Mouse (Mus musculus) intestine, embryonic 16.5 days (tissue): ENCODE measurements around the gene Slc25a19. TPM values are rescaled to one million over a fixed set of nuclear protein-coding genes. Genes with fewer than 3 reads are reported as not detected.

ENCODE experiments used
- ATAC-seq: fragments of 200-750 bp; cut with Nextera tagmentation; 2 replicates; pipeline ENCODE4 v1.8.0; 2017; ENCODE audit warnings: moderate TSS enrichment, moderate library complexity
- H3K27ac ChIP-seq: fragments of 300-500 bp; sonication (generic); 2 replicates; pipeline ENCODE4 v1.5.1; 2014; ENCODE audit warnings: mild to moderate bottlenecking, low read length
- H3K27me3 ChIP-seq: fragments of 300-500 bp; sonication (generic); replicated peaks from 2 replicates; pipeline ENCODE4 v1.6.1; 2014; ENCODE audit warnings: low read length, control low read depth, mixed read lengths; ENCODE audit not compliant: control insufficient read depth, insufficient read depth
- H3K36me3 ChIP-seq: fragments of 300-500 bp; sonication (generic); 2 replicates; pipeline ENCODE4 v1.6.1; 2014; ENCODE audit warnings: low read length, control low read depth; ENCODE audit not compliant: control insufficient read depth, insufficient read depth
- H3K4me1 ChIP-seq: fragments of 300-500 bp; sonication (generic); 2 replicates; pipeline ENCODE4 v1.6.1; 2014; ENCODE audit warnings: low read length, control low read depth, mixed read lengths; ENCODE audit not compliant: control insufficient read depth, insufficient read depth
- H3K4me2 ChIP-seq: fragments of 300-500 bp; sonication (generic); 2 replicates; pipeline ENCODE4 v1.6.1; 2014; ENCODE audit warnings: low read depth, low read length, control low read depth
- H3K4me3 ChIP-seq: fragments of 300-500 bp; sonication (generic); 2 replicates; pipeline ENCODE4 v1.5.1; 2014; ENCODE audit warnings: mild to moderate bottlenecking, low read length
- H3K9ac ChIP-seq: fragments of 300-500 bp; sonication (generic); 2 replicates; pipeline ENCODE4 v1.6.1; 2014; ENCODE audit warnings: low read depth, low read length
- H3K9me3 ChIP-seq: fragments of 300-500 bp; sonication (generic); 2 replicates; pipeline ENCODE4 v1.6.1; 2016; ENCODE audit warnings: low read length, control low read depth; ENCODE audit not compliant: control insufficient read depth
- whole genome bisulfite sequencing: fragments of 180-500 bp; shearing (Covaris S2); extraction: QIAGEN DNeasy Blood & Tissue Kit; methylation state at CpG from one replicate; pipeline ENCODE4 v1.1.7; 2014; 5-methylcytosine and 5-hydroxymethylcytosine counted together
- polyA plus RNA-seq: library from polyadenylated mRNA; unstranded; fragments of >200 nt; fragmentation: Nextera tagmentation; extraction: Ambion mirVana; gene quantifications from 2 replicates; pipeline ENCODE4 v1.2.1, GENCODE M21; 2015

Slc25a19 gene
- polyA plus RNA-seq, 1 experiment from 2014 or later: 31.3 TPM

DNA sequence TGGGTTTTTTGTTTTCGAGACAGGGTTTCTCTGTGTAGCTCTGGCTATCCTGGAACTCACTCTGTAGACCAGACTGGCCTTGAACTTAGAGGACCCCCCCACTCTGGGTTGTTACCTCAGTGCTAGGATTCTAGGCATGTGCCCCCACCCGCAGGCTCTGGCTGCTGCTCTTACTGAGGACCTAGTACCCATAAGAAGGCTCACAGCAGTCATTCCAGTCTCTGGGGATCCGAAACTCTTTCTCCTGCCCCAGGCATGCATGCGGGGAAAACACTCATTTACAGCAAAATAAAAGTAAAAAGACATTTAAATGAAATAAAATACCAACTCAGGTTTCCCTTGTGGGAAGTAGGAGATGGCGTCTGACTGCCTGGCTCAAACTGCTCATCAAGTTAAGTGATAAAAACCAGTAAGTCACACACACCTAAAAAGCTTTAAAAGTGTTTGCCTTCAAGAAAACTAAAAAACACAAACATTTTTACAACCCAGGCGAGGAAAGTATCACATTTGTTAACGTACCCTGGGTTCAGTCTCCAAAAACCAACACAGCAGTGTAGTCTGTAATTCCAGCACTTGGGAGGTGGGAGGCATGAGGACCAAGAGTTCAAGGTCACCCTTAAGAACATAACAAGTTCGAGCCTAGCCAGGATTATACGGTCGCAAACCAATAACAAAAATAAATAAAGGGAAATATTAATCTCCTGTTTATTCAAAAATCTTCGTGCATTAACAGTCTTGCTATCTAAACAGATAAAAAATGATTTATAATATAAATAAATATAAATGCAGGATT is 1.1 kb downstream of the Slc25a19 start:
- peak overlapping the region; percentile 71 for H3K4me2 ChIP-seq
- no peaks in the 10 kb centered on the region for H3K27me3 ChIP-seq
- ATAC-seq: no peak
- H3K27ac ChIP-seq: no peak overlapping the region
- H3K4me1 ChIP-seq: peaks cover 2% of the 10 kb centered on the region
- H3K9ac ChIP-seq: peak overlapping the region; percentile 81
- peak overlapping the region; percentile 65 for H3K4me3 ChIP-seq
- 41% methylated on average over 11 of the region's 11 CpGs for WGBS
- H3K9me3 ChIP-seq: no peaks in the 10 kb centered on the region
- H3K36me3 ChIP-seq: peaks cover 7% of the 10 kb centered on the region; the same call in 1 of the 2 replicates

DNA sequence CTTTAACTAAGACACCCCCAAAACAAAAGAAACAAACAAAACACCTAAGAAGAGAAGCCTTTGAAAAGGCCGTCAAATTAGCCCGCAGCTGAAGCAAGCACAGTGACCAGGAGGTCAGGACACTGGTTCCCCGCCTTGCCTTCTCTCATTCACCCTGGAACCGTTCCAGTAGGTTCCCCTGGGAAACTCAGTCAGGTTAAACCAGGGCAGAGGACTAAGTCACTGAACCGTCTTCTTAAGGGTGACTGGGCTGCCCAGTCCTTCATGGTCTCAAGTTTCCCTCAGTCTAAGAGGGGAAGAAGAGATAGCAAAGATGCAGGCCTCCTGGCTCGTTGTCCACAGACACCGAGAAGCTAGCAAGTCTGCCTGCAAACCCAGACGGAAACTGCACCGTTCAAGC is 2.2 kb downstream of the Slc25a19 start:
- Histone ChIP-seq H3K27me3 (no peaks in the 10 kb centered on the region), H3K36me3 (peaks cover 7% of the 10 kb centered on the region; the same call in 1 of the 2 replicates), H3K9ac (no peak overlapping the region), H3K27ac (no peak overlapping the region), H3K9me3 (no peaks in the 10 kb centered on the region), H3K4me3 (no peak overlapping the region), H3K4me2 (no peak overlapping the region), H3K4me1 (peaks cover 2% of the 10 kb centered on the region; the same call in 1 of the 2 replicates)
- 78% methylated on average over 9 of the region's 9 CpGs for WGBS
- no peak for ATAC-seq

DNA sequence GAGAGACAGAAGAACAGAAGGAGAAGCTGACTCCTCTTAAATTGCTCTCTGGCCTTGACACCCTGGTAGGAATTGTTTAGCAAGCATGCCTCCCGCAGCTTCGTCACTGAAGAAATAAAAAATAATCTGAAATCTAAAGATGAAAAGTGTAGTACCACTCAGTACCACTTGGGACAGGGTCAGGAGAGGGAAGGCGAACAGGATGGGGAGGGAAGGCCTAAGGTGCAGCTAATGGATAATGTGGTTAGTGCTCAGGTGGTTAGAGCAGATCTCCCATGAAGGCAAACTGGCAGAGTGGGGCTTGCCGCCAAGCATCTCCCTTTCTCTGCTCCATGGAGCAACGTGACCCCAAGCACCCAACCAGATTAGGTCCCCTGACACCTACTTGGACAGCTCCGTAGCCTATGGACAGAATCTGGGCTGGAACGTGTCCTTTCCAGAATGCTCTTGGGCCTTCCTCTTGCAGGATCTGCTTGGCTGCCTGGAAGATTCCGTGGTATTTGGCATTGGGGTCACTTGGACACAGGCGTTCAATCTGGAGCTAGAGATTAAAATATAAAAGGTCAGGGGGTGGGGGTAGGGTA is 4.5 kb downstream of the Slc25a19 start:
- ATAC-seq: no peak
- 77% methylated on average over 9 of the region's 9 CpGs for WGBS
- H3K9me3 ChIP-seq: no peaks in the 10 kb centered on the region
- no peak overlapping the region for H3K27ac ChIP-seq
- peaks cover 2% of the 10 kb centered on the region; the same call in 1 of the 2 replicates for H3K4me1 ChIP-seq
- H3K4me3 ChIP-seq: no peak overlapping the region
- peaks cover 13% of the 10 kb centered on the region for H3K36me3 ChIP-seq
- no peak overlapping the region for H3K4me2 ChIP-seq
- no peak overlapping the region for H3K9ac ChIP-seq
- no peaks in the 10 kb centered on the region for H3K27me3 ChIP-seq

GRCm38 (mm10) chr11:115619949-115620348 is 8.1 kb downstream of the Slc25a19 start:
- Histone ChIP-seq H3K9ac (no peak overlapping the region), H3K4me2 (no peak overlapping the region), H3K27ac (no peak overlapping the region), H3K9me3 (no peaks in the 10 kb centered on the region), H3K4me1 (no peaks in the 10 kb centered on the region), H3K27me3 (no peaks in the 10 kb centered on the region), H3K4me3 (no peak overlapping the region), H3K36me3 (peaks cover 13% of the 10 kb centered on the region)
- no peak for ATAC-seq
- WGBS: 93% methylated on average over 7 of the region's 7 CpGs

DNA sequence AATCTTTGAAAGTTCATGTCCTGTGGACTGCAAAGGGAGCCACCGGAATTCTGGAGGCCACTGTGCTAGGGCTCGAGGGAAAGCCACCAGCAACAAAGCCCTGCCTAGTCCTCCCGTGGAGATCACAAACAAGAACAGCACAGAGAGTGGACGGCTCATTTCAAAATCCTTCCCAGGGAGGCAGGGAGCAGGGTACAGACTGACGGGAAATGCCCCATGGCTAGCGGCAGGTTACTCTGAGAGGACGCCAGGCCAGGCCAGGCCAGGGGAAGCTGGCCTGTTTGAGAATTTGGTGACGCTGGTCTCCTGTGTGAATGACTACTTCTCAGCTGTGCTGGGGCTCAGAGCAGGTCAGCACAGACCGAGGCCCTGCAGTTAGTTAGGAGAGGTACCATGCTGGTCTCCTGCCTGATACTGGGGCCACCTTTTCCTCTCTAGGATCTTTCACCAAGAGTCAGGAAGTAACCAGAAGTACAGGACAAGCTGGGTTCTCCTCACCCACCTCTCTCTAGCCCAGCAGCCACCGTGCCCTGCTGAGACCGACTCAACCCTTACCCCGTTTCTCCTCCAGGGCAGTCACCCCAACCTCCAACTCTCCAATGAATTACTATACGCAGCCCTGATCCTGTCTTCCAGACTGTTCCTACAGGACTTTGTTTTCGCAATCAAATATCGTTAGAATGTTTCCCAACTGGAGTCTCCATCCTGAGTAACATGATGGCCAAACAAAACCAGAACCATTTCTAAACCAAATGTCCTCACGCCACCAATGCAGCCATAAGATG is 9.2 kb downstream of the Slc25a19 start:
- H3K27me3 ChIP-seq: no peaks in the 10 kb centered on the region
- no peak overlapping the region for H3K27ac ChIP-seq
- ATAC-seq: no peak
- no peak overlapping the region for H3K4me3 ChIP-seq
- H3K4me2 ChIP-seq: no peak overlapping the region
- H3K36me3 ChIP-seq: peaks cover 13% of the 10 kb centered on the region
- H3K9me3 ChIP-seq: no peaks in the 10 kb centered on the region
- no peak overlapping the region for H3K9ac ChIP-seq
- 88% methylated on average over 16 of the region's 16 CpGs for WGBS
- peaks cover 1% of the 10 kb centered on the region for H3K4me1 ChIP-seq

DNA sequence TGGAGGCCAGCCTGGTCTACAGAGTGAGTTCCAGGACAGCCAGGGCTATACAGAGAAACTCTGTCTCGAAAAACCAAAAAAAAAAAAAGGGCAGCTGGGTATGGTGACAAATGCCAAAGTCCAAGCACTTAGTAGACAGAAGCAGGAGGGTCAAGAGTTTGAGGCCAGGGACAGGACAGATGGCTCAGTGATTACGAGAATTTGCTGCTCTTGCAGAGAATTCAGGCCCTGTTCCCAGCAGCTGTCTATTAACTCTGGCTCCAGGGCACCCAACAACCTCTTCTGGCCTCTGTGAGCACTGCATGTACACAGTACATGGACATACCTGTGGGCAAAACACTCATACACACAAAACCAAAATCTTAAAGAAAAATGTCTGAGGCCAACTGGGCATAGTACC is 10.1 kb downstream of the Slc25a19 start:
- Histone ChIP-seq H3K36me3 (peaks cover 12% of the 10 kb centered on the region), H3K9me3 (no peaks in the 10 kb centered on the region), H3K27ac (no peak overlapping the region), H3K4me2 (no peak overlapping the region), H3K4me3 (no peak overlapping the region), H3K27me3 (no peaks in the 10 kb centered on the region), H3K9ac (no peak overlapping the region), H3K4me1 (peaks cover 8% of the 10 kb centered on the region)
- no peak for ATAC-seq
- WGBS: 82% methylated on average over 2 of the region's 2 CpGs

DNA sequence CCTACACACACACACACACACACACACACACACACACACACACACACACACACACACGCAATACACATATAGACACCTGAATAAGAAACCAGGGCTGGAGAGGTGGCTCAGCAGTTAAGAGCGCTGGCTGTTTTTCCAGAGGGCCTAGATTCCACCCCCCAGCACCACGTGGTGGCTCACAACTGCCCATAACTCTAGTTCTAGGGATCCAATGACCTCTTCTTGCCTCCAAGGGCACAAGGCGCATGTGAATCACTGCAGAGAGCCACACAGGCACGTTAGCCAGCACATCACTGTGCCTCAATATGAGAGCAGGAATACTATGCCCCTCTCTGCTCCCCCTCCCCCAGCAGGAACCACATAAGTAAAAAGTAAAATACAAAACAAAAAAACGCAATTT is 11.2 kb downstream of the Slc25a19 start:
- H3K9me3 ChIP-seq: no peaks in the 10 kb centered on the region

GRCm38 (mm10) chr11:115616371-115616770 is 11.7 kb downstream of the Slc25a19 start:
- H3K4me2 ChIP-seq: no peak overlapping the region
- H3K9ac ChIP-seq: no peak overlapping the region
- H3K4me1 ChIP-seq: peaks cover 15% of the 10 kb centered on the region
- no peak for ATAC-seq
- no peaks in the 10 kb centered on the region for H3K9me3 ChIP-seq
- no peak overlapping the region for H3K4me3 ChIP-seq
- no peak overlapping the region for H3K27ac ChIP-seq
- H3K27me3 ChIP-seq: no peaks in the 10 kb centered on the region
- H3K36me3 ChIP-seq: peaks cover 7% of the 10 kb centered on the region; the same call in 1 of the 2 replicates
- 92% methylated on average over 7 of the region's 7 CpGs for WGBS

More for the DNA sequence above, 11.2 kb downstream of the Slc25a19 start:
- Histone ChIP-seq H3K9ac (no peak overlapping the region), H3K4me1 (peaks cover 10% of the 10 kb centered on the region), H3K4me2 (no peak overlapping the region), H3K36me3 (peaks cover 7% of the 10 kb centered on the region; the same call in 1 of the 2 replicates), H3K4me3 (no peak overlapping the region), H3K27me3 (no peaks in the 10 kb centered on the region), H3K27ac (no peak overlapping the region)
- WGBS: 81% methylated on average over 6 of the region's 6 CpGs
- ATAC-seq: no peak

DNA sequence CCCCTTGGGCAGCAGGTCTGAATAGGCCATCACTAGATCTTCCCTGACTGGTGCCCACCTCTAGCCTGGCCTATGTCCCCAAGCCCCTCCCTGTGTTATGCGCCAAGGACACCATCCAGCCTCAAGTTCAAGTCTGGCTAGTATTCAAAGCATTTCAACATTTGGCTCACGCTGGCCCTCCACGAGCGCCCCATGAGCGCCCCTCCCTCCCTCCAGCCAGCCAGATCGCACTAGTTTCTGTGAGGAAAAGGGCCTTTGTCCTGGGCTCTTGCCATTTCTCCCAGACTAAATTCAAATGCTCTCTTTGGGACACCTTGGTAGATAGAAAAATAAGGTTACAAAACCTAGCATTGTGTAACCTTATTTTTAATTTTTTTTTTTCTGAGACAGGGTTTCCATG is 12.2 kb downstream of the Slc25a19 start:
- no peak overlapping the region for H3K4me3 ChIP-seq
- no peaks in the 10 kb centered on the region for H3K27me3 ChIP-seq
- no peaks in the 10 kb centered on the region for H3K9me3 ChIP-seq
- ATAC-seq: no peak
- peaks cover 7% of the 10 kb centered on the region; the same call in 1 of the 2 replicates for H3K36me3 ChIP-seq
- 0 out of 2 replicates have a peak overlapping the region, but pooled peaks have one; percentile 49 for H3K9ac ChIP-seq
- peak overlapping the region; percentile 15; the same call in 1 of the 2 replicates for H3K27ac ChIP-seq
- H3K4me2 ChIP-seq: no peak overlapping the region
- H3K4me1 ChIP-seq: peaks cover 15% of the 10 kb centered on the region
- 90% methylated on average over 6 of the region's 6 CpGs for WGBS
